Mouse (Mus musculus) mesoderm, embryonic 11.5 days (tissue): ENCODE measurements at regions not wholly inside any gene's neighbourhood (a gene's known extent, or its start where the extent isn't known, plus 50 kb on each side); places are given as distances from the start of the nearest gene placed in this dataset.
A peak's percentile ranks its signal among the peaks of the same experiment; 100 is the strongest.

ENCODE experiments used
- DNase-seq: peaks from one replicate; pipeline ENCODE4 v3.0.0-alpha.2; 2012; ENCODE audit warnings: low read depth, low spot score

- DNase-seq = no peak
Observed at GRCm38 (mm10) chr1:83835965-83836364, 428.0 kb upstream of the Sphkap start.

- DNase-seq = no peak
Observed at GRCm38 (mm10) chr1:83832946-83833345, 424.9 kb upstream of the Sphkap start.

- no peak for DNase-seq
Observed at GRCm38 (mm10) chr1:83831900-83832535, 424.0 kb upstream of the Sphkap start.

GRCm38 (mm10) chr1:83830025-83830645 is 422.1 kb upstream of the Sphkap start:
- DNase-seq = no peak

GRCm38 (mm10) chr1:83811162-83811561 is 403.2 kb upstream of the Sphkap start:
- peak; percentile 35 for DNase-seq

GRCm38 (mm10) chr1:83808432-83808831 is 400.4 kb upstream of the Sphkap start:
- no peak for DNase-seq

GRCm38 (mm10) chr1:83803345-83804041 is 395.5 kb upstream of the Sphkap start:
- DNase-seq = no peak

- DNase-seq = no peak
Observed at GRCm38 (mm10) chr1:83801759-83802158, 393.8 kb upstream of the Sphkap start.

GRCm38 (mm10) chr1:83796961-83797891 is 389.2 kb upstream of the Sphkap start:
- DNase-seq = no peak

GRCm38 (mm10) chr1:83777151-83777550 is 369.2 kb upstream of the Sphkap start:
- DNase-seq = no peak

- DNase-seq = no peak
Observed at GRCm38 (mm10) chr1:83771160-83771559, 363.2 kb upstream of the Sphkap start.

- no peak for DNase-seq
Observed at GRCm38 (mm10) chr1:83761499-83761898, 353.5 kb upstream of the Sphkap start.

- no peak for DNase-seq
Observed at GRCm38 (mm10) chr1:83756866-83757265, 348.9 kb upstream of the Sphkap start.

- DNase-seq = no peak
Observed at GRCm38 (mm10) chr1:83755336-83755735, 347.3 kb upstream of the Sphkap start.

GRCm38 (mm10) chr1:83752976-83753375 is 345.0 kb upstream of the Sphkap start:
- DNase-seq = no peak

- DNase-seq = peak; percentile 30
Observed at GRCm38 (mm10) chr1:83748974-83749373, 341.0 kb upstream of the Sphkap start.

GRCm38 (mm10) chr1:83748061-83748460 is 340.1 kb upstream of the Sphkap start:
- DNase-seq = peak; percentile 34

- DNase-seq = no peak
Observed at GRCm38 (mm10) chr1:83747412-83747811, 339.4 kb upstream of the Sphkap start.

- peak; percentile 76 for DNase-seq
Observed at GRCm38 (mm10) chr1:83746036-83746435, 338.0 kb upstream of the Sphkap start.

GRCm38 (mm10) chr1:83736428-83737117 is 328.6 kb upstream of the Sphkap start:
- peak; percentile 48 for DNase-seq

GRCm38 (mm10) chr1:83731682-83732081 is 323.7 kb upstream of the Sphkap start:
- no peak for DNase-seq
